Mouse (Mus musculus) T-cell, adult 66 days (primary cell): ENCODE measurements around the gene Kpna1. TPM values are rescaled to one million over a fixed set of nuclear protein-coding genes. Genes with fewer than 3 reads are reported as not detected.

Experiments used
- total RNA-seq, 2 experiments: library from RNA; stranded (reverse); gene quantifications; 3 replicates in 1 of 2; 4 replicates in 1 of 2; pipeline ENCODE4 v1.2.4; 2023

The Kpna1 gene
- 10 to 100 TPM; 74.8 to 81.7 TPM for total RNA-seq

DNA sequence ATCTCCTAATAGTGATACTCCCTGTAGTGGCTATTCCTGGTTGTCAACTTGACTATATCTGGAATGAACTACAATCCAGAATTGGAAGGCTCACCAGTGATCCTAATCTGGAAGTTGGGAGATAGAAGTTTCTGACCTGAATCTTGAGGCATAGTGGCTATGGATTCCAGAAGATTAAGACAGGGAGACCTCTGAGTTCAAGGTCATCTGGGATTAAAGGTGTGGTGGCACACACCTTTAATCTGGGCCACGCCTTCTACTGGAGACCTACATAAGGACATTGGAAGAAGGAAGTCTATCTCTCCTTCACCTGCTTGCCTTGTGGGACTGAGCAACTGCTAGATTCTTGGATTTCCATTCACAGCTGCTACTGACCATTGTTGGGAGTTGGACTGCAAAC is at the start of gene Kpna1:
Gene Kpna1, plus strand, starts transcription at position 301 of the 400 bp plus-strand sequence.

DNA sequence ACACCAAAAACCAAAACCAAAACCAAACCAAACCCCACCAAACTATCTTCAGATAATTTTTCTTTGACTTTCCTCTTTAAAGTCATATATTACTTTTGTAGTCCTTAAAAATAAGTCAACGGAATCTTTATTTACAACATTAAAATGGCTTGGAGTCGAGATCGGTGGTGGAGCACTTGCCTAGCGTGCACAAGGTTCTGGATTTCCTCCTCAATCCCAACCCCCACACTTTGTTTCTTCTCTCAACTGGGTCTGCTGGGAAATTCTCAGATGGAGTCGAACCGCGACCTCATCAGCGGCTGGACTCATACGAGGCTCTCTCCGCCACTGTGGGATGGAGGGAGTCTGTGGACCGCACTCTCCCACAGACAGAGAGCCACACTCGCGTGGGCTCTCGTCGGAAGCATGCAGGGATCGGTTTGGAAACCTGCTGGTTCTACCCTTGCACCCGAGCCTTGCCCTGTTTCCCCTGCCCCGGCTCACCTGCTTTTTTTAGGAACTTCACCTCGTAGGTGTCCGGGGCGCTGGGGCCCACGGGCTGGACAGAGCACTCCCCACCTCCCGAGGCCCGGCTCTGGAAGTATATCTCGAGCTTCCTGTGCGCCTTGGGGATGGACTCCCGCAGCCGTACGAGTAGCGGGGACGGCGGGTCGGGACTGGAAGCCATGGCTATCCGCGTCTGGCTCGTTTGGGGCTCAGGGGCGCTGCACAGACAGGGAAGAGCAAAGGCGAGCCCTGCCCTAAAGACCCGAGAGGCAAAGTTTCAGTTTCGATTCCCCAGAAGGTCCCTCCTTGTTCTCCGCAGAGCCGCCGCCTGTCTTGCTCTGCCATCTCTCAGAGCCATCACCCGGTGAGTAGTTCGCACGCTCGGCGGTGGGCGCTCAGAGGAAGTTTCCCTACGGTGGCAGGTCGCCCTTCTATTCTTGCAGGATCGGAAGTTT is 40.1 kb upstream of the Kpna1 start, which contains the start of the genes Parp9 and Dtx3l:
Gene Parp9, plus strand, starts transcription at position 260 of the 941 bp plus-strand sequence.
Gene Dtx3l, minus strand, starts transcription at position 941 of the 941 bp plus-strand sequence.

DNA sequence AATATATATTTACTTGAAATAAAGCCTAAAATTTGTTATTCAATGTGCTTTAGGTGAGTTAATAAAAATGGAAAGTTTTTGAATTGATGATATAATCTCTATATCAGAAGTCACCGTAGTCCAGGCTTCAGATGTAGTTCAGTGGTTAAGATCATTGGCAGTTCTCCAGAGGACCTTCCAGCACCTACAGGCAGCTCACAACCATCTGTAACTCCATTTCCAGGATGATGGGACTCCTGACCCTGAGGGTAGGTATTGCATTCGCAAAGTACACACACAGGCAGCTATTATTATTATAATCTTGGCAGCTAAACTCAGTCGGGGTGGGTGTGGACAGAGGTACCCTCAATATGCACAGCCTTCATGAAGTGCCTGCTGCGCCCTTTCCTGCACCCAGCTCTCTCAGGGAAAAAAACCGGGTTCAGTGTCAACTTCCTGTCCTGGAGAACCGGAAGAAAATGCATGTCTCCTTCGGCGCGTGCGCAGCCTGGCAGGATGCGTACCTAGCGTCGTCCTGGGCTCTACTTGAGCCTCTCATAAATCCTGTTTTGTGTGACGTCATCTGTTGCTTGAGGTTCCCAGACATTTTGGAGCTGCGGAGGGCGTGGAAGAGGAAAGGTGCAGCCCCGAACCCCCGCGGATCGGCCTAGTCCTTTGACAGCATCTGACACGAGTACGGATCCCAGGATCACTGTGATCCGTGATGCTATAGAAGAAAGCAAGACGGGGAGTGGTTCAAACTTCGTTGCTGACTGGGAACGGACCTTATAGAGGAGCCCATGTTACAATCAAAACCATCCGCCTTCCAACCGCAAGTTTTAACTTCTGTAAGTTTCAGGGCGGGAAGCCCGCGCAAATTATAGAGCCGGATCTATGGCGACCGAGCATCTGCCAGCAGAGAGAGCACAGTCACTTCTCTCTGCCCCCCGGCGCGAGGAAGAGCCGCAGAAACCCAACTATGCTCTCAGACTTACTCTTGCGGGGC is 62.4 kb downstream of the Kpna1 start, which contains the start of gene Wdr5b:
Gene Wdr5b, plus strand, starts transcription at position 551 of the 985 bp plus-strand sequence.

DNA sequence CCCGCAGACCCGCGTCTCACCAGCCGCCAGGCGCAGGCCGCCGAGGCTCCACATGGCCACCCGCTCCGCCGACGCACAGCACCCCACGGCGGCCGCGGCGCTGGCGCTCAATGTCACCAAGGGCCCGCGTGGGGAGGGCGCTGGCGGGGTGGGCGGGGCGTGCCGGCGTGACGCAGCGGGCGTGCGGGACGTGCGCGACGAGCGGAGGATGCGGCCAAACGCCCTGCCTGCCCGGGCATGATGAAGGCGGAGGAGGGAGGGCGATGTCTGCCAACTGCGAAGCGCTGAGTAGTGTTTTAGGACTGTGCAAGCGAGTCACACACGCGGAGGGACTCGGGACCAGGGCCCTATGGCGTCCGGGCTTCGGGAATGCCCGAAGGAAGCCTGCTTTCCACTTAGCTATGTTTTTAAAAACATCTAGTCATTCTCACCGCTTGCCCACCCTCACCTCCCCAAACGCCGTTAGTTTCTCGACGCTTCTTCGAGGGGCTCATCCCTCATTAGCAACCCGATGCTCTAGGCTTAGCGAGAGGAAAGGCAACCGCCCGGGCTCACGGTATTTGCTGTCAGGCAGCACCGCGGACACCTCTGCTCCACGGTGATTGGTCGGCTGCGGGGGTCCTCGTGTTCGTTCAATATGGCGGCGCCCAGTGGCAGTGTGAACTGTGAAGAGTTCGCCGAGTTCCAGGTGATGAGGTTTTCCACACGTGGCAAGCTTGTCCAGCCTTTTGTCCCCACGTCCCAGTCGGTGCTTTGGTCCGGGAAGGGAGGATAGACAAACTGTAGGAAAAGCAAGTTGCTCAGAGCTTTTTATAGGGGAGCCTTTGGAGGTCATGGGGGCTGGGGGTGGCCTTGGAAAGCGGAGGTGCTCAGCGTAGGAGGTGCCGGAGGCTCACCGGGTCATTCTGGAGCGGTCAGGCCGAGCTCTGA is 93.2 kb downstream of the Kpna1 start, which contains the start of the genes Fam162a and Ccdc58:
Gene Fam162a, minus strand, starts transcription at position 145 of the 930 bp plus-strand sequence.
Gene Ccdc58, plus strand, starts transcription at position 236 of the 930 bp plus-strand sequence.

Other genes starting within 250 kb of the Kpna1 start
- gene Dirc2, start 209.4 kb upstream of the Kpna1 start, total RNA-seq: 10 to 100 TPM; 42.5 TPM
- 10 to 100 TPM; 20.4 to 20.7 TPM for gene Hspbap1, start 208.4 kb upstream of the Kpna1 start, total RNA-seq
- gene Parp14, start 107.2 kb upstream of the Kpna1 start, total RNA-seq: 10 to 100 TPM; 61.0 to 78.7 TPM
- 10 to 100 TPM; 57.1 to 69.5 TPM for gene Parp9, start 40.3 kb upstream of the Kpna1 start, total RNA-seq
- gene Dtx3l, start 39.6 kb upstream of the Kpna1 start, total RNA-seq: 10 to 100 TPM; 58.0 to 67.3 TPM
- gene Wdr5b, start 62.4 kb downstream of the Kpna1 start, total RNA-seq: 10 to 100 TPM; 11.3 to 13.3 TPM
- gene Fam162a, start 92.8 kb downstream of the Kpna1 start, total RNA-seq: 10 to 100 TPM; 47.8 to 49.0 TPM
- gene Ccdc58, start 92.9 kb downstream of the Kpna1 start, total RNA-seq: 10 to 100 TPM; 38.1 to 43.4 TPM
- not detected for gene Csta1, start 152.5 kb downstream of the Kpna1 start, total RNA-seq
- not detected for gene Stfa2l1, start 178.1 kb downstream of the Kpna1 start, total RNA-seq
- gene Gm5483, start 205.5 kb downstream of the Kpna1 start, total RNA-seq: not detected
- not detected for gene Gm5416, start 231.7 kb downstream of the Kpna1 start, total RNA-seq
- not detected for gene 2010005H15Rik, start 242.7 kb downstream of the Kpna1 start, total RNA-seq